Mouse (Mus musculus) heart, postnatal 0 days (tissue): ENCODE data around the gene Trove2. TPM values are rescaled to one million over a fixed set of nuclear protein-coding genes. Genes with fewer than 3 reads are reported as not detected.
A peak's percentile ranks its signal among the peaks of the same experiment; 100 is the strongest.

Source experiments
- ATAC-seq: fragments of 200-750 bp; cut with Nextera tagmentation; 2 replicates; pipeline ENCODE4 v1.8.0; 2017; ENCODE audit warnings: low read depth, moderate number of reproducible peaks, moderate library complexity; ENCODE audit not compliant: insufficient read depth
- DNase-seq: peaks from one replicate; pipeline ENCODE4 v3.0.0-alpha.2; 2016; ENCODE audit warnings: low spot score
- H3K27ac ChIP-seq: fragments of 300-500 bp; sonication (generic); 2 replicates; pipeline ENCODE4 v1.5.1; 2014; ENCODE audit warnings: low read depth, mild to moderate bottlenecking
- H3K27me3 ChIP-seq: fragments of 300-500 bp; sonication (generic); 2 replicates; pipeline ENCODE4 v1.6.1; 2014; ENCODE audit warnings: low read length, mixed read lengths; ENCODE audit not compliant: control insufficient read depth, insufficient read depth
- H3K36me3 ChIP-seq: fragments of 300-500 bp; sonication (generic); replicated peaks from 2 replicates; pipeline ENCODE4 v1.6.1; 2014; ENCODE audit warnings: low read length, mixed read lengths; ENCODE audit not compliant: control insufficient read depth, insufficient read depth
- H3K4me1 ChIP-seq: fragments of 300-500 bp; sonication (generic); 2 replicates; pipeline ENCODE4 v1.6.1; 2014; ENCODE audit warnings: antibody characterized with exemption; ENCODE audit not compliant: control insufficient read depth, insufficient read depth
- H3K4me2 ChIP-seq: fragments of 300-500 bp; sonication (generic); 2 replicates; pipeline ENCODE4 v1.6.1; 2014; ENCODE audit warnings: low read depth, mild to moderate bottlenecking, low read length, moderate library complexity
- H3K4me3 ChIP-seq: fragments of 300-500 bp; sonication (generic); 2 replicates; pipeline ENCODE4 v1.5.1; 2014; ENCODE audit warnings: low read depth, low read length
- H3K9ac ChIP-seq: fragments of 300-500 bp; sonication (generic); replicated peaks from 2 replicates; pipeline ENCODE4 v1.6.1; 2014; ENCODE audit warnings: low read depth, low read length, mixed read lengths
- H3K9me3 ChIP-seq: fragments of 300-500 bp; sonication (generic); replicated peaks from 2 replicates; pipeline ENCODE4 v1.6.1; 2016; ENCODE audit warnings: low read length; ENCODE audit not compliant: control insufficient read depth
- CTCF ChIP-seq: IDR thresholded peaks from 2 replicates; pipeline ENCODE4 v1.5.1; 2016; ENCODE audit warnings: antibody characterized with exemption, control low read depth, low read depth
- EP300 ChIP-seq: IDR thresholded peaks from 2 replicates; pipeline ENCODE4 v1.6.1; 2016; ENCODE audit warnings: antibody characterized with exemption, low read depth
- WGBS: fragments of 180-500 bp; shearing (Covaris S2); extraction: QIAGEN DNeasy Blood & Tissue Kit; methylation state at CpG from one replicate; pipeline ENCODE4 v1.1.7; 2014; 5-methylcytosine and 5-hydroxymethylcytosine counted together
- polyA plus RNA-seq: library from polyadenylated mRNA; unstranded; fragments of >200 nt; fragmentation: Nextera tagmentation; extraction: Ambion mirVana; gene quantifications from 2 replicates; pipeline ENCODE4 v1.2.1, GENCODE M21; 2015
- total RNA-seq: library from RNA; depleted of rRNA; stranded (reverse); fragments of >200 nt; gene quantifications from 2 replicates; pipeline ENCODE4 v1.2.3, GENCODE M21; 2014; ENCODE audit warnings: low replicate concordance; rRNA removed

Gene Trove2
- total RNA-seq, result 13.1 and 14.9 TPM in 2 replicates
- 7.5 and 8.6 TPM in 2 replicates for polyA plus RNA-seq

- H3K4me2 ChIP-seq, result peak within 1 kb of the TSS; percentile 90
- peak; percentile 95 for ATAC-seq
- peak; percentile 98 for DNase-seq
- H3K9ac ChIP-seq, result peak within 1 kb of the TSS; percentile 74
- H3K4me1 ChIP-seq, result peaks cover 18% of the 10 kb centered on the region
- TF ChIP-seq EP300, result no peak
- TF ChIP-seq CTCF, result peak; percentile 99
- peak within 1 kb of the TSS; percentile 75 for H3K27ac ChIP-seq
- WGBS, result under 1% methylated on average over 83 of the region's 84 CpGs
- peak within 1 kb of the TSS; percentile 82 for H3K4me3 ChIP-seq
- no peaks in the 10 kb centered on the region for H3K9me3 ChIP-seq
- no peaks in the 10 kb centered on the region for H3K27me3 ChIP-seq
- H3K36me3 ChIP-seq, result no peaks in the 10 kb centered on the region
Observed at GRCm38 (mm10) chr1:143776446-143777411, at the start of gene Trove2, which contains the start of gene Uchl5. TSS of gene Trove2 (minus strand) at chr1:143777068. TSS of gene Uchl5 (plus strand) at chr1:143777272.

GRCm38 (mm10) chr1:143822677-143823076, 45.8 kb upstream of the Trove2 start:
- no peaks in the 10 kb centered on the region for H3K36me3 ChIP-seq
- H3K9me3 ChIP-seq, result no peaks in the 10 kb centered on the region
- TF ChIP-seq EP300 (no peak), CTCF (no peak)
- H3K4me2 ChIP-seq, result no peak overlapping the region
- 73% methylated on average over 3 of the region's 3 CpGs for WGBS
- no peak overlapping the region for H3K27ac ChIP-seq
- no peak for DNase-seq
- H3K4me3 ChIP-seq, result no peak overlapping the region
- no peaks in the 10 kb centered on the region for H3K4me1 ChIP-seq
- ATAC-seq, result no peak
- H3K27me3 ChIP-seq, result no peaks in the 10 kb centered on the region
- H3K9ac ChIP-seq, result no peak overlapping the region

GRCm38 (mm10) chr1:143820096-143820877, 43.4 kb upstream of the Trove2 start:
- no peaks in the 10 kb centered on the region for H3K4me1 ChIP-seq
- no peak for TF ChIP-seq EP300
- DNase-seq (no peak), ATAC-seq (no peak)
- H3K4me2 ChIP-seq, result no peak overlapping the region
- WGBS, result 53% methylated on average over 2 of the region's 2 CpGs
- no peak overlapping the region for H3K4me3 ChIP-seq
- no peaks in the 10 kb centered on the region for H3K9me3 ChIP-seq
- no peaks in the 10 kb centered on the region for H3K36me3 ChIP-seq
- no peak overlapping the region; the same call in 1 of the 2 replicates for H3K27ac ChIP-seq
- no peaks in the 10 kb centered on the region for H3K27me3 ChIP-seq
- no peak overlapping the region for H3K9ac ChIP-seq

GRCm38 (mm10) chr1:143813676-143814360, 37.0 kb upstream of the Trove2 start:
- Histone ChIP-seq H3K36me3 (no peaks in the 10 kb centered on the region), H3K4me2 (no peak overlapping the region), H3K9me3 (no peaks in the 10 kb centered on the region), H3K27me3 (no peaks in the 10 kb centered on the region), H3K9ac (no peak overlapping the region), H3K4me1 (no peaks in the 10 kb centered on the region), H3K27ac (no peak overlapping the region), H3K4me3 (no peak overlapping the region)
- ATAC-seq, result peak; percentile 85
- DNase-seq, result peak; percentile 60
- 36% methylated on average over 7 of the region's 7 CpGs for WGBS
- TF ChIP-seq CTCF (peak; percentile 85), EP300 (no peak)

- H3K4me2 ChIP-seq, result no peak overlapping the region
- no peaks in the 10 kb centered on the region for H3K9me3 ChIP-seq
- 81% methylated on average over 6 of the region's 6 CpGs for WGBS
- H3K4me1 ChIP-seq, result no peaks in the 10 kb centered on the region
- H3K27ac ChIP-seq, result peak overlapping the region; percentile 41; the same call in 1 of the 2 replicates
- H3K27me3 ChIP-seq, result no peaks in the 10 kb centered on the region
- H3K4me3 ChIP-seq, result no peak overlapping the region
- 0 out of 2 replicates have a peak, but pooled peaks cover 4% of the 10 kb centered on the region for H3K36me3 ChIP-seq
- no peak for DNase-seq
- H3K9ac ChIP-seq, result no peak overlapping the region
- TF ChIP-seq EP300, result no peak
- no peak for TF ChIP-seq CTCF
- no peak for ATAC-seq
Observed at GRCm38 (mm10) chr1:143809062-143809461, 32.2 kb upstream of the Trove2 start.
